Mouse (Mus musculus) forebrain, embryonic 16.5 days (tissue): ENCODE measurements around the gene Afg1l. TPM values are rescaled to one million over a fixed set of nuclear protein-coding genes. Genes with fewer than 3 reads are reported as not detected.
A peak's percentile ranks its signal among the peaks of the same experiment; 100 is the strongest.

Experiments used
- ATAC-seq: fragments of 200-750 bp; cut with Nextera tagmentation; 2 replicates; pipeline ENCODE4 v1.8.0; 2017; ENCODE audit warnings: mild to moderate bottlenecking, moderate library complexity
- H3K27ac ChIP-seq: fragments of 300-500 bp; sonication (generic); 2 replicates; pipeline ENCODE4 v1.5.1; 2014; ENCODE audit warnings: low read length, control low read depth
- H3K27me3 ChIP-seq: fragments of 300-500 bp; sonication (generic); replicated peaks from 2 replicates; pipeline ENCODE4 v1.6.1; 2014; ENCODE audit warnings: low read length; ENCODE audit not compliant: control insufficient read depth, insufficient read depth
- H3K36me3 ChIP-seq: fragments of 300-500 bp; sonication (generic); 2 replicates; pipeline ENCODE4 v1.6.1; 2014; ENCODE audit not compliant: control insufficient read depth, insufficient read depth
- H3K4me1 ChIP-seq: fragments of 300-500 bp; sonication (generic); replicated peaks from 2 replicates; pipeline ENCODE4 v1.6.1; 2014; ENCODE audit warnings: low read length; ENCODE audit not compliant: control insufficient read depth, insufficient read depth
- H3K4me2 ChIP-seq: fragments of 300-500 bp; sonication (generic); 2 replicates; pipeline ENCODE4 v1.6.1; 2014; ENCODE audit warnings: mild to moderate bottlenecking, low read length, control low read depth
- H3K4me3 ChIP-seq: fragments of 300-500 bp; sonication (generic); replicated peaks from 2 replicates; pipeline ENCODE4 v1.5.1; 2014; ENCODE audit warnings: mild to moderate bottlenecking, low read length, control low read depth
- H3K9ac ChIP-seq: fragments of 300-500 bp; sonication (generic); replicated peaks from 2 replicates; pipeline ENCODE4 v1.6.1; 2014; ENCODE audit warnings: low read depth, low read length, control low read depth
- H3K9me3 ChIP-seq: fragments of 300-500 bp; sonication (generic); 2 replicates; pipeline ENCODE4 v1.6.1; 2016; ENCODE audit warnings: low read length; ENCODE audit not compliant: control insufficient read depth
- WGBS: fragments of 180-500 bp; shearing (Covaris S2); extraction: QIAGEN DNeasy Blood & Tissue Kit; methylation state at CpG from one replicate; pipeline ENCODE4 v1.1.7; 2014; 5-methylcytosine and 5-hydroxymethylcytosine counted together
- polyA plus RNA-seq: library from polyadenylated mRNA; unstranded; fragments of >200 nt; fragmentation: Nextera tagmentation; extraction: Ambion mirVana; gene quantifications from 2 replicates; pipeline ENCODE4 v1.2.1, GENCODE M21; 2015

Gene Afg1l
- polyA plus RNA-seq, 1 experiment from 2014 or later = 6.9 TPM

DNA sequence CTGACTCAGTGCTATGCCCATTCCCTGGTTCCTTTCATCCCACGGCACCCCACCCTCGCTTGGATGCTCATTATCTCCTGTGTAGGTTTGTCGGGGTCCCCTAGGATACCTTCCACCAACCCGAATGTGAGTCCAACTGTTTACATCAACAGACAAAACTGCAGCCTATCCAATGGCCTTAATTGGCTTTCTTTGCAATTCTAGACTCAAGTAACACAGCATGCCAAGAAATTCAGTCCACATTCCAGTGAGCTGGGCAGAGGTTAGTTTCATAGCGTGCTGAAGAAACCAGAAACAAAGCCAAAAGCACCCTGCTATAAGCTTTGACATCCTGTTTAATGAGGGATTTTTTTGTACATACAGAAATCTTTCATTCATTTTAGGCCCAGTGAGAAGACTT lies 22.4 kb downstream of the Afg1l start:
- no peak overlapping the region for H3K4me3 ChIP-seq
- H3K36me3 ChIP-seq = no peaks in the 10 kb centered on the region
- no peak overlapping the region for H3K27ac ChIP-seq
- no peak overlapping the region for H3K4me2 ChIP-seq
- WGBS = 25% methylated on average over 5 of the region's 5 CpGs
- H3K9me3 ChIP-seq = no peaks in the 10 kb centered on the region; the same call in 1 of the 2 replicates
- no peak for ATAC-seq
- peaks cover 6% of the 10 kb centered on the region; the same call in 1 of the 2 replicates for H3K4me1 ChIP-seq
- H3K27me3 ChIP-seq = no peaks in the 10 kb centered on the region
- no peak overlapping the region for H3K9ac ChIP-seq

DNA sequence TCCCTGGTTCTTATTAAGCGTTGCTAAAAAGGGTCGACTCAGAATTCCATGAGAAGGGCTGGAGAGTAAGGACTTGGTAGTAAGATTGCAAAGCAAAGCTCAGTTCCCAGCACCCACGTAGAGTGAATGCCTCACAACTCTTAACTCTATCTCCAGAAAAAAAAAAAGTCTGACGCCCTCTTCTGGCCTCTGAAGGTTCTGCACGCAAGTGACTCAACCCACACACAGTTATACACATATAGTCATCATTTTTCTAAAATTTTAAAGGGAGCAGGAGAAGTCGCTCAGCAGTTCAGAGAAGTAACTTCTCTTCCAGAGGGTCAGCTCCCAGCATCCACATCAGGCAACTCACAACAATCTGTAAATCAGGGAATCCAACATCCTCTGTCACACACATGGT lies 23.7 kb downstream of the Afg1l start:
- no peaks in the 10 kb centered on the region for H3K36me3 ChIP-seq
- whole genome bisulfite sequencing = 88% methylated on average over 6 of the region's 6 CpGs

DNA sequence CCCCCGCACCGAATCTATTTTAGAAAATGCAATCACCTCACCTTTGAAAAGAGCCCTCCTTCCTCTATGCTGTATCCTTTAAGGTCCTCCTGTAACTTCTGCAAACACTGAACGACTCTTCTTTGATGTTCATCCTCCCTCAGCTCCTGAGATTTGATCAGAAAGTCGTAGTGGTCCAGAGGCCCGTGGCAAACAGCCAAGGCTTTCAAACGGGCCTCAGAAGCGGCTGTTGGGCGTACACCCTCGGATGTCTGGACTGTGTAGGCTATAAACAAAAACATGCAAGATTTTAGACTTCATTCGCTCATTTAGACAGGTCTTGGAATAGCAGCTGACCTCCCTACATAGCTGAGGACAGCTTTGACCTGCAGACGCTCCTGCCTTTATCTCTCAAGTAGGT lies 24.1 kb downstream of the Afg1l start:
- H3K4me3 ChIP-seq = no peak overlapping the region
- H3K4me2 ChIP-seq = no peak overlapping the region
- peaks cover 6% of the 10 kb centered on the region for H3K4me1 ChIP-seq
- WGBS = 65% methylated on average over 11 of the region's 11 CpGs
- no peaks in the 10 kb centered on the region for H3K27me3 ChIP-seq
- ATAC-seq = no peak
- no peaks in the 10 kb centered on the region for H3K36me3 ChIP-seq
- no peaks in the 10 kb centered on the region for H3K9me3 ChIP-seq
- no peak overlapping the region for H3K9ac ChIP-seq
- no peak overlapping the region for H3K27ac ChIP-seq

More for the DNA sequence above, 23.7 kb downstream of the Afg1l start:
- Histone ChIP-seq H3K9ac (no peak overlapping the region), H3K27ac (no peak overlapping the region), H3K9me3 (no peaks in the 10 kb centered on the region; the same call in 1 of the 2 replicates), H3K4me2 (no peak overlapping the region), H3K4me3 (no peak overlapping the region), H3K27me3 (no peaks in the 10 kb centered on the region), H3K4me1 (peaks cover 6% of the 10 kb centered on the region; the same call in 1 of the 2 replicates)
- ATAC-seq = no peak

DNA sequence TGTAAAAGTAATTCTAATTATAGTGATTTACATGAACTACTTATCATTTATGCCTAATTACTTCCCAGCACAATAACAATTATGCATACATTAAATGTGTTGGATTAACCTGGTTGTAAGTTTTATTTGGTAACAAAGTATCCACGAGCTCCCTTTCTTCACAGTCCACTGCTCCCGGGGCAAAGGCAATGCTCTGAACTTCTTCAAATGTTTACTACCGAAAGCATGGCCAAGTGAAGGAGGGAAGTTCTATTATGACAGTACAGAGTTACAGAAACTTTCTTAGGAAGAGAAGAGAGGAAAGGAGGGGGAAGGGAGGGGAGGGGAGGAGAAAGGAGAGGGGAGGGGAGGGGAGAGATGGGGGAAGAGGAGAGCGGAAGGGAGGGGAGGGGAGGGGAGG lies 28.7 kb downstream of the Afg1l start:
- Histone ChIP-seq H3K9me3 (no peaks in the 10 kb centered on the region), H3K27me3 (no peaks in the 10 kb centered on the region), H3K4me3 (no peak overlapping the region), H3K4me2 (no peak overlapping the region), H3K36me3 (no peaks in the 10 kb centered on the region), H3K27ac (no peak overlapping the region), H3K9ac (no peak overlapping the region), H3K4me1 (no peaks in the 10 kb centered on the region; the same call in 1 of the 2 replicates)
- 16% methylated on average over 3 of the region's 4 CpGs for WGBS
- ATAC-seq = no peak

DNA sequence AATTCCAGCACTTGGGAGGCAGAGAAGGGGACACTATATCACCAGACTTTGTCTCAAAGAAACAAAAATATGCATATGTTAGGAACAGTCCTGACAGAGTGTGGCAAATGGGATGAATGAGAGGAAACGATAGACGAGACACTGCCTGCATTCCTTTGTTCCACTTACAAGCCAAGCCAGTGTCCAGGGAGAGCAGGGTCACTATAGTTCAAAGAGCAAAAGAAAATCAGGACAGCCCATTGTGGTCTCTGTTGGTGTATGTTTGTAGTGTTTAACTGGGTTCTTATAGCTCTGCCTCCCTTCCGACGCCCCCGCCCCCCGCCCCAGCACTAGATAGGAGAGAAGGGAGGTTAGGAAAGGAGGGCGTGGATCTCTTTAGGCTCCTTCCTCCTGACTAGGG lies 30.0 kb downstream of the Afg1l start:
- Histone ChIP-seq H3K9ac (no peak overlapping the region), H3K4me3 (no peak overlapping the region), H3K9me3 (no peaks in the 10 kb centered on the region), H3K27me3 (no peaks in the 10 kb centered on the region), H3K4me2 (no peak overlapping the region), H3K36me3 (no peaks in the 10 kb centered on the region), H3K27ac (no peak overlapping the region), H3K4me1 (no peaks in the 10 kb centered on the region; the same call in 1 of the 2 replicates)
- no peak for ATAC-seq
- 51% methylated on average over 7 of the region's 7 CpGs for WGBS

DNA sequence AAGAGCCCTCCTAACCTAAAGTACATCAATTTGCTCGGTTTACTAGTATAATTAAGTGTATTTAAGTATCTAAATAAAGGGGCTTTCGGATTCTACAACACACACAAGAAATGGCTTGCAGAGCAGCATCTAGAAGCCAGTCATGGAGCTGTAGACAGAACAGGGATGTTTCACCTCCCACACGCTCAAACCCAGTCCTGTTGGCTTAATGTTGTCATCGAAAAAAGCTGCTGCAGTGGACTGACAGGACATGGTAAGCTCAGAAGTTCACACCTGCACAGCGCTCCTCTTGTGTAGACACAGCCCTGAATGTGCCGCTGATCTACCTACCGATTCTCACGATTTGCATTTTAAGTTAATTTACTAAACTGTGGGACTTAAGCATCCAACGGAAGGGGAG lies 32.2 kb downstream of the Afg1l start:
- no peak overlapping the region for H3K4me3 ChIP-seq
- 65% methylated on average over 9 of the region's 9 CpGs for WGBS
- H3K36me3 ChIP-seq = no peaks in the 10 kb centered on the region

DNA sequence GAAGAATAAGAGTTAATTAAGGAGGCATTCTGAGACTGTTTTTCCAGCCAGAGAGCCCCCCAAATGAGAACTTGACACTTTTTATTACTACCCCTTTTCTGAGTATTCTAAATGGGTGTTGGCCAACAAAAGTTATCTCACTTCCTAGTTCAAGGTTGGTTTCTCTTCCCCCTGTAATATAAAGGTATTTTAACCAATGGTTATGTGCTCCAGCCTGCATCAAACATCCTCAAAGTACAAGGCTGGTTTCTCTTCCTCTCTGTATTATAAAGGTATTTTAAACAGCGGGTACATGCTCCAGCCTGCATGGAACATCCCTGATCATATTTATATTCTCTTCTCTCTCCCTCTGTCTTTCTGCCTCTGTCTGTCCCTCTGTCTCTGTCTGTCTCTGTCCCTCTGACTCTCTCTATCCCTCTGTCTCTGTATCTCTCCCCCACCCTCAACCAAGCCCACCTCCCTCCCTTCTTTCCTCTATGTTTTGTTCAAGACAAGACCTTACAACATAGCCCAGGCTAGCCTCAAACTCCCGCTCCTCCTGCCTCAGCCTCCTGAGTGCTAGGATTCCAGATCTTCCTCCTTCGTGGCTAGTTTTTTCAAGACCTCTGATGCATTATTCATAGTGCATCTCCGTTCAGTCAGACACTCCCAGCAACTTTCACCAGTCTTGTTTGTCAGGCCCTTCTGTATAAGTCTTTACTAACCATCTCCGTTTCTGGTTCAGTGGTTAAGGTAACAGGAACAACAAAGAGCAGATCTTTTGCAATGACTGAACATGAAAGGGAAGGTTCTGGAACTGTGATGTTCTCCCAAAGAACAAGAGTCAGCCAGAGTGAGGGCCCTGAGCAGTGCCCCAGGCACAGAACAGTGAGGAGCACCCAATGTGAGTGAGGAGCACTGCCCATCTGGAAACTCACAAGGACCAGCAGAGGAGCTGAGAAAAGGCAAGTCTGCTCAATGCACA lies 41.2 kb downstream of the Afg1l start:
- Histone ChIP-seq H3K4me1 (no peaks in the 10 kb centered on the region), H3K27me3 (no peaks in the 10 kb centered on the region), H3K9ac (no peak overlapping the region), H3K27ac (no peak overlapping the region), H3K9me3 (peaks cover 3% of the 10 kb centered on the region; the same call in 1 of the 2 replicates), H3K36me3 (no peaks in the 10 kb centered on the region), H3K4me3 (no peak overlapping the region), H3K4me2 (no peak overlapping the region)
- WGBS = 60% methylated on average over 5 of the region's 5 CpGs
- ATAC-seq = no peak

More for the DNA sequence above, 32.2 kb downstream of the Afg1l start:
- Histone ChIP-seq H3K9ac (no peak overlapping the region), H3K4me2 (no peak overlapping the region), H3K9me3 (no peaks in the 10 kb centered on the region), H3K27me3 (no peaks in the 10 kb centered on the region), H3K27ac (no peak overlapping the region), H3K4me1 (no peaks in the 10 kb centered on the region; the same call in 1 of the 2 replicates)
- ATAC-seq = no peak

DNA sequence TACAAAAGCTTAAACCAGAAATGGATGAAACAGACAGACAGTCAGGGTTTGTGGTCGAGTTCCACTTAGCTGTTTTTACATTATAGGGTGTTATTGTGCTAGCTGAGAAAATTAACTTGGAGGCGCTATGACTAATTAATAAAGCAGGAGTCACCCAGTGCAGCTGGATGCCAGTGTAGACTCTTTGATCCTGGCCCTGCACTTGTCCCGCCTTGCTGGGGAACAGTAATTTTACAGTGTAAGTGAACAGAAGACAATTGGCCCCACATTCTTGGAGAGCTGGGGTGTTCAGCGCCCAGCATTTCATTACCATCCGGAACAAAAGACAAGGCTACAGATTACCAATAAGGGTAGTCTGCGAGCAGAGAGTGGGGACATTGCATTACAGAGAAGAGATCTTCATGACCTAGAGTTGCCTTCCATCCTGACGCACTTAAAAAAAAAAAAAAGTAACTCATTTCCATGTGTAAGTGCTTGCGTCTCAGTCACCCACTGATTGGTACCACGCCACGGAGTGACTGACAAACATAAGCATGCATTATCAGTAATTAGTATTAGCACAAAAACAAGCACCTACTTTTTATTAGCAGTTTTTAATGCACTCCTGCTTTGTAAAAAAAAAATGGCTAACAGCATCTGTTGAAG lies 60.7 kb downstream of the Afg1l start:
- Histone ChIP-seq H3K9ac (no peak overlapping the region), H3K9me3 (no peaks in the 10 kb centered on the region), H3K27ac (no peak overlapping the region), H3K4me2 (peak overlapping the region; percentile 36), H3K4me3 (0 out of 2 replicates have a peak overlapping the region, but pooled peaks have one; percentile 1), H3K4me1 (peaks cover 25% of the 10 kb centered on the region), H3K36me3 (no peaks in the 10 kb centered on the region), H3K27me3 (no peaks in the 10 kb centered on the region)
- WGBS = 3% methylated on average over 10 of the region's 10 CpGs
- peak; percentile 59 for ATAC-seq

DNA sequence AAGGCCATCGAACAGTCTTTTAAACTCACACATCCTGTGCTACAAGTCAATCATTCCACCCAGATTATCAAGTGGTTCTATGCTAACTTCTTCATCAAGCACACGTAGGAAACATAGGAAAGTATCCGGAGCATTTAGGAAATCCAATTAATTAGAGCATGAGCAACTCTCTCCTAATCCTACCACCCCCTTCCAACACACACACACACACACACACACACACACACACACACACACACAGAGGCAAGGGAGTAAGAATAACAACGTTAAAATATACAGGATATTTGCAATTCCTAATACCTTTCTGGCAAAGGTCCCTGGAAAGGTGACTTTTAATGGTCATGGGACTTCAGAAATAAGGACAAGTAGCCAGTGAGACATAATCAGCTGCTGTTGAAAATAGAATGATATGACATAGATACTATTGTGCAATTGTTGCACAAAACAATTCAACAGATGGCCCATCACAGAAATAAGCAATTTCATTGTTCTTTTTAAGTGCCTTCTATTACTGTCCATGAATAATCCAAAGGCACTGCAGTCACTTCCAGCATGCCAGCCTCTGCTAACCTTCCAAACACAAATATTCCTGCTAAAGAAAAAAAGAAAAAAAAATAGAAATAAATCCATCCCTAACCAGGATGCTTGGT lies 62.4 kb downstream of the Afg1l start:
- ATAC-seq = no peak
- no peak overlapping the region for H3K4me2 ChIP-seq
- 24% methylated on average over 4 of the region's 4 CpGs for WGBS

More for the DNA sequence above, 62.4 kb downstream of the Afg1l start:
- H3K9me3 ChIP-seq = no peaks in the 10 kb centered on the region
- H3K4me3 ChIP-seq = no peak overlapping the region
- no peak overlapping the region for H3K27ac ChIP-seq
- H3K36me3 ChIP-seq = no peaks in the 10 kb centered on the region
- no peak overlapping the region for H3K9ac ChIP-seq
- H3K27me3 ChIP-seq = no peaks in the 10 kb centered on the region
- peaks cover 31% of the 10 kb centered on the region for H3K4me1 ChIP-seq
